Mouse (Mus musculus) ovary, adult 18-20 months (tissue): ENCODE measurements at regions not wholly inside any gene's neighbourhood (a gene's known extent, or its start where the extent isn't known, plus 50 kb on each side); places are given as distances from the start of the nearest gene placed in this dataset.

Source experiments
- DNase-seq: peaks from one replicate; pipeline ENCODE4 v3.0.0; 2022; ENCODE audit warnings: low spot score, mixed read lengths

- DNase-seq = no peak
These were observed 60.9 kb upstream of the Foxa2 start for GRCm38 (mm10) chr2:148107607-148108115.

DNA sequence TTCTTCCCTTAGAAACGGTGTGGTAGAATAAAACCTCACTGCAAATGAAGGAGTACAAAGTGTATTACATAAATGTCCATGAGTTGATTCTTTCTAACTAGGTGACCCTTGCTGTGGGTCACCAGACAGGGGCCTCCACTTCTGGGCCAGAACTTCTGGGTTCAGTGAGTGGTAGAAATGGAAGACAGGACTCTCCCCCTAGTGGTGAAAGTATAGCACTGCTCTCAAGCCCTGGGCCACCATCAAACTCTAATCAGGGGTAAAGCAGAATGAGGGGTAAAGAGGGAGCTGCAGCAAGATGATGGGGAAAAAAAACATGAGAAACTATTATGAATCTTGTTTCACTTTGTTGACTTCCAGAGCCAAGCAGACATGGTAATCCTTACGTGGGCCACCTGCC, 63.4 kb upstream of the Foxa2 start:
- DNase-seq = no peak

GRCm38 (mm10) chr2:148111889-148112288, 65.1 kb upstream of the Foxa2 start:
- DNase-seq = no peak

DNA sequence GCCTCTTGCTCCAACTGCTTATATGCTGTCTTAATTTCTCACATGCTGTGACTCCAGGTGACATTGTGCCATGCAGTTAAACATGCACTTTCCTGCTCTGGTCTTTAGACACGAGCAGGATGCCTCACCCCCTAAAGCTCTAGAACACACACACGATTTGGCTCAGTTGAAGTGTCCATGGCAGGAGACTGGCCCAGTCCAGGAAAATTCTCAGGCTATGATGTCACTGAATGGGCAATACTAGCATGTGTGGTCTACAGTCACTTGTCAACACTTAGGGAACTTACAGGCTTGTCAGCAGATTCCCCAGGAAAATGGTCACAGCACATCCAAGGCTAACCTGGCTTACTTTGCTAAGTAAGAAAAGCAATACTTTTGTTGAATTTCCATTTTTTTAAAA, 66.4 kb upstream of the Foxa2 start:
- no peak for DNase-seq

DNA sequence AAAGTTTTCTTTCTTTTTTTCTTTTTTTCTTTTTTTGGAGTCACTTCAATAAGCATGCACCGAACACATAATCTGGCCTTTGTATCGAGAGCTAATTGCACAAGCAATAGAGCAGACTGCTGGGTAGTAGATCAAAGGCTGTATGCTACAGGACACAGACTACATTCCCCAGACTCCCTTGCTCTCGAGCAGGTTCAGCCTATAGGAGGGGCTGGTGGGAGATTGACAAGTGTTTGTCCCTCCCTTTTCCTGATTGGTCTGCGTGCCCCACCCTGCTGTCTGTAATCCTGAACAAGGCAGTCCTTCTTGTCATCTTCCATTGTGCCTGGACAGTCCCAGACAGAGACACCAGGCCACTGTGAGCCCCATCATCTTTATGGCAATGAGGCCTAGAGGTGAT, 67.8 kb upstream of the Foxa2 start:
- no peak for DNase-seq

DNA sequence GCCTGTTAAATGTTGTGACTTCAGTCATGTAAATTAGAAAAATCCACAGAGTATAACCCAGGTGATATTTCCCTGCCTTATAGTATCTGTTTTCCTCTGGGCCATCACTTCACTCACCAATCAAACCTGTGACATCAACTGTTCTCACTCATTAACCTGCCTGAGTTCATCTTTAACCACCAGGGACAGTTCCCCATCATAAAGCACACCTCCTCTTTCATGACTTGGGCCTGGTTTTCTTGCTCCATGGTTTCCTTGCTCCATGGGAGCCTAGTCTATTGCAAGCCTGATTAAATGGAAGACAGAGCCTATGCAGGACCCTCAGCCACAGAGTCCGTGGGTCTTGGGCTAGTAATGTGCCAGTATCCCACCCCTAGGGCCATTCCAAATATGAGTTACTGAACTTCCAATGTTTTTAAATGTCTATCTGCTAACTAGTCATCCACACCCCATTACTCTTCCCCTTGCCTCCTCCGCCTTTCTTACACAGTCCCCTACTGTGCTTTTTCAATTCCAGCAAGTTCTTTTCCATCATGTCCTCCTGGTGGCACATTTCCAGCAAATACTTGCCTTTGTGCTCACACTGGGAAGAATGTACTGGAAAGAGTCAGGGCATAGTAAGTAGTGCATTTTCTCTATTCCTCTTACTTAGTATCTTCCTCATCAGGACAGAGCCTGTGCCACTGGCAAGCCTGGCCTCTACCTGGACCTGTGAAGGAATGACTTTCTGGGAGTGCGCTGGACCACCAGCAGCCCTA, 69.4 kb upstream of the Foxa2 start:
- DNase-seq = no peak

GRCm38 (mm10) chr2:148117420-148117819, 70.7 kb upstream of the Foxa2 start:
- DNase-seq = no peak

DNA sequence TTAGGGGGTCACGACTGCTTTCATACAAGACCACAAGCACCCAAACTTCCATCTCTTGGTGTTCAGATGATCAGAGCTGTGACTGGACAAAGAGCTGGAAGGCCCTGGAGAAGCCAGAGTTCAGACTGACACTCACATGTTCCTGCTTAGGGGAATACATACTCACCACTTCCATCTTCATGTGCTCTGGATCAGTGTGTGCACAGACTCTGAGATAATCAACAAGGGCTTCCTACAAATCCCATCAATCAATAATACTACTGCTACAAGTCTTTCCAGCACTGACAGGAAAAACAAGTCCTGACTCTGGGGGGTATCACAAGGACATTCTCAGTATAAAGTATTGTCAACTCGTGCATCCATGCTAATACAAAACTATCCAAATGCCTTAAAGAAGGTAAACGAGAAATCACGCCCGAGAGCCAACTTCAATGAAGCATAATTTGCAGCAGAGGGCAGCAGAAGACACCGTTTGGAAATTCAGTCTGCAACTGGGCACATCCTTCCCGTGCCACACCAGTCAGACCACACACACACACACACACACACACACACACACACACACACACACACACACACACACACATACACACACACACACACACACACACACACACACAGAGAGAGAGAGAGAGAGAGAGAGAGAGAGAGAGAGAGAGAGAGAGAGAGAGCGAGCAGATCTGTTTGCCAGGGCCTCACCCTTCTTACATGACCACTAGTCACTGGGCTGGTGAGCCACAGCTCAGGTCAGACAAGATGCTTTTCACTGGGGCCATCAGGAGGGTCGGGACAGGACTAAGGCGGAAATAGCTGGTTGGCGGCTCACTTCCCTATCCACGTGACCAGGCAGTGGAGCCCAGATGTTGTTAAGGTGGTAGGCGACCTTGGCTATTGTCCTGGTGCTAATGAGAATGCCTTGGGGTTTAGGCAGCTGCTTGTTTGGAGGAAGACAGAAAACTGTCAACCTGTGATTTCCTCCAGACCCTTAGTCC, 75.4 kb upstream of the Foxa2 start:
- no peak for DNase-seq

DNA sequence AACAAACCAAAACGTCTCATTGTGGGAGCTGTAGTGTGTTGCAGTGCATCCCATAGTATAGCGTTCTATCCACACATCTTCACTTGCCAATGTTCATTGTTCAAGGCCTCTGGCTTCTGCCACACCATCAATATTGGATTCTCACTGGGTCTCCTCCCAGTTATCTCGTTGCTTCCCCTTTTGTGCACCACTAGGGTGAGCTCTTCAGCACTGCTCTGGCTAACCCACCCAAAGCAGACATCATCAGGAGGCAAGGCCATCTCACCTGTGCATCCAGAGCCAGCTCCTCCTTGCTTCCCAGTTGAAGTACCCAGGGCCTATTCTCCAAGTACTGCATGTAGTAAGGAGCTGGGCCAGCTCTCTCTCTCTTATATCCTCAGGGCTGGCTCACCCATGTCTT, 77.0 kb upstream of the Foxa2 start:
- DNase-seq = no peak

GRCm38 (mm10) chr2:148133811-148134210, 87.0 kb upstream of the Foxa2 start:
- no peak for DNase-seq

DNA sequence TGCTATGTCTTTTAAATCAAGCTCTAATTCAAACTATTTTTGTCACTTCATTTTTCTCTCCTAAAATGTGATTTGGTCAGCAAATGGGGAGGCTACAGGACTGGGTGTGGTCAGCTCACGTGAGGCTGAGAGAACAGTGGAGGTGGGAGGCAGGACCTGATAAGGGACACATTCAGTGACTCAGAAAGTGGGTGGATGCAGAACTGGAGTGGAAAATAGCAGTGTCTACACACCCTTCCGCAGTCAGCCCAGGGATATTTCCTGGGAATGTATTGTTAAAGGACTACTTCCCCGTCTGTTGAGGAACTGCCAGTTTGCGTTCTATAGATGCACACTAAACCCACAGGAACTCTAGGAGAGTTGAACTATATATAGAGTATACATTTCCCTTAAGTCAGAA, 95.2 kb upstream of the Foxa2 start:
- DNase-seq = no peak

- DNase-seq = no peak
These were observed 98.0 kb upstream of the Foxa2 start for GRCm38 (mm10) chr2:148144816-148145215.

DNA sequence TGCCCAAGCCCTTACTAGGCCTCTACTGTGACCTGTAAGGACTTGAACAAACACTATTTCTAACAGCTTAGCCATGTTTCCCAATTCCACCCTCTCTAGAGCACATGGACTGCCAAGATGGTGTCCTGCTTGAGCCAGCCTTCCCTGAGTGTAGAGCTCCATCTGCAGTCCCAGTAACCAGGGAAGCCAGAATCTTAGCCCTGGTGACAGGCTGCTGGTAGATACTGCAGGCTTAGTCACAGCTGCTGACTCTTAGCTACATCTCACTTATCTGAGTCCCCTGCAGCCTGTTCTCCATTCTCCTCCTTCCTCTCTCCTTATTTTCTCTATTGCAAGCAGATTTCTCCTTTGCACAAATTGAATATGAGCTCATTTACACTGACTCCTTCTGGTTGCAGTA, 101.5 kb upstream of the Foxa2 start:
- DNase-seq = no peak

GRCm38 (mm10) chr2:148149426-148149825, 102.7 kb upstream of the Foxa2 start:
- no peak for DNase-seq

DNA sequence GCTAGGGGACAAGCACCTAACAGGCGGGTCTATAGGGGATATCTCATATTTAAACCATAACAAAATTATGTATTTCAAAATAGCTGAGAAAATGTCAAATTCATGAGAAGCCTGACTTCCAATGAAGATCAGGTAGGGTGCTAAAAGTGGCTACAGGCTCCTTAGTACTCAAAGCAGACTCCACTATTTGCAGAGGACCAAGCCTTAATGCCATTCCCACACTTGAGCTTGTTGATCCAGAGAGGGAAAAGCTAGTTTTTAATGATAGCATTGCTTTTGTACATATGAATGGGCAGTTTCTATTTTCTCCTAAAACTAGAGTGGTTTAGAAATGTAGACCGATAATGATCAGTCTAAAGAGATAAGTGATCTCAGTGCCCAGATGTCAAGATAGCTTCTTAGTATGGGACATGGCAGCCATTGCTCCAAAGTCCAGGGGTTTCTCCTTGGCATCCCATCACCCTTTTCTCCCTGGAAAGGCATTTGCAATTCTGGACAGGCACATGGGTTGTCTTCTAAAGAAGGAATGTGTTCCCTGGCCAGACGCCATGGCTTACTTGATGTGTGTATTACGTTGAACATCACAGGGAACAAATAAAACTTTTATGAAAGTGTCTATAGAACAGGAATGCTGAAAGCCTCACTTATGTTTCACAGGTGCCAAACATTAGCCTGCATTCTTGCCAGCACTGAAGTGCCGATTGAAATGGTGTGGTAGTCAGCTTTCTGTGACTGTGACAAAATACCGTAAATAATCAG, 106.9 kb upstream of the Foxa2 start:
- DNase-seq = no peak

GRCm38 (mm10) chr2:148156122-148156521, 109.4 kb upstream of the Foxa2 start:
- DNase-seq = no peak

- DNase-seq = peak; percentile 49
These were observed 112.3 kb upstream of the Foxa2 start for GRCm38 (mm10) chr2:148159028-148159600.

DNA sequence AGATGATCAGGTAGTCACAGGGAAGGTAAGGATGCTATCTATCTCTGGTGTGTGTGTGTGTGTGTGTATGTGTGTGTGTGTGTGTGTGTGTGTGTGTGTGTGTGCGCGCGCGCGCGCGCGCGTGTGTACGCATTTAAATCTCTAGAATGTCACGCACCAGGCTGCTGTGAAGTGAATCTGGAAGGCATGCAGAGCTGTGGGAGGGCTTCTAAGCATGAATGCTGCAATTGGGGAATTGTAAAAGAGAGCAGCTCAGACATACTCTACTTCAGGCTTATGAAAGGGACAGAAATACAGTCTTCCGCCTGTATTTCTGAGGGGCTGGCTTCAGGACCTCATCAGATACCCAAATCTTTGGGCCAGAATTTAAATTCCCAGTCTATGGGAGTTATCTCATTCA, 114.2 kb upstream of the Foxa2 start:
- DNase-seq = no peak

DNA sequence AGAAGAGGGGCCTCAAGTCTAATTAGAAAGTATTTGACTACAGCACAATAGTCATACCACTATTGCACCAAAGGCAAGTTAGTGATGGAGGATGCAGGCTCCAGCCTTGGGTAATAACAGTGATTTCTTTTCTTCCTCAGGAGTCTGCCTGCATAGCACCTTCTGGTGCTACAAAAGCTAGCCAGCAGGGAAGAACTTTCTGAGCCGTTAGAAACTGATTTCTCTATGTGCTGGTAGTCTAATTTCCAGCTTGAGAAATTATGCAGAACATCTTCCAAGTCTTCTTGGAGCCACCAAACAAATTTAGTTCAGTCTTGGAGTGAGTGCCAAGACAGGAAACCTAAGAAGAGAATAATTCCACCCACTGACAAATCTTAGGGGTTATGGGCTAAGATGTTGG, 115.2 kb upstream of the Foxa2 start:
- DNase-seq = no peak

DNA sequence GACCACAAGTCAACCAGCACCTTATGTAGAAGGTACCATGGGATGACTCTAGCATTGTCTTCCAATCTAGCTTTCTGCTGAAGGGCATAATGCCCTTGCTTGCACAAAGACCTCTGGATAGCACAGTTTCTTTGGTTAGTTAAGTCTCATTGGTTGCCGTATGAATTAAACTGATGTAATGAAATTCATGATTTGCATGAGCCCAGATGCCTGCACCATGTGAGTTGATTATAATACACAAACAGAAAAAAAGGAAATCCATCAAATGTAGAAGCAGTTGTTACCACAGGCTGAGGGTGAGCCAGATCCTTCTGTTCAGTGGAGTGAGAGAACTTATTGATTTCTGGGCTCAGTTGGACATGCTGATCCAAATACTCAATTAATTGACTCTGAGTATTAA, 115.8 kb upstream of the Foxa2 start:
- no peak for DNase-seq

- no peak for DNase-seq
These were observed 124.3 kb upstream of the Foxa2 start for GRCm38 (mm10) chr2:148171113-148171512.

GRCm38 (mm10) chr2:148171699-148172098, 124.9 kb upstream of the Foxa2 start:
- no peak for DNase-seq
